Mouse (Mus musculus) liver, embryonic 14.5 days (tissue): ENCODE data around the gene 9130213A22Rik.

Experiments
- CTCF ChIP-seq: IDR thresholded peaks from 2 replicates; pipeline ENCODE4 v1.5.1; 2016; ENCODE audit warnings: antibody characterized with exemption, low read depth, control low read depth
- EP300 ChIP-seq: IDR thresholded peaks from 2 replicates; pipeline ENCODE4 v1.6.1; 2016; ENCODE audit warnings: antibody characterized with exemption, low read depth

GRCm38 (mm10) chr11:69073951-69074775 is 48.2 kb downstream of the 9130213A22Rik start:
- TF ChIP-seq CTCF (no peak), EP300 (no peak)
